Mouse (Mus musculus) neural tube, embryonic 10.5 days (tissue): ENCODE measurements at regions not wholly inside any gene's neighbourhood (a gene's known extent, or its start where the extent isn't known, plus 50 kb on each side); places are given as distances from the start of the nearest gene placed in this dataset.

Experiments
- DNase-seq: peaks from one replicate; pipeline ENCODE4 v3.0.0-alpha.2; 2017; ENCODE audit warnings: low spot score; ENCODE audit errors: extremely low spot score

- DNase-seq: no peak
Measured at GRCm38 (mm10) chr9:101807249-101807648, 54.4 kb upstream of the 9630041A04Rik start.

- DNase-seq: no peak
Measured at GRCm38 (mm10) chr9:101796718-101797117, 64.9 kb upstream of the 9630041A04Rik start.

GRCm38 (mm10) chr9:101796063-101796462, 65.6 kb upstream of the 9630041A04Rik start:
- DNase-seq: no peak

- DNase-seq: no peak
Measured at GRCm38 (mm10) chr9:101795436-101795835, 66.2 kb upstream of the 9630041A04Rik start.

DNA sequence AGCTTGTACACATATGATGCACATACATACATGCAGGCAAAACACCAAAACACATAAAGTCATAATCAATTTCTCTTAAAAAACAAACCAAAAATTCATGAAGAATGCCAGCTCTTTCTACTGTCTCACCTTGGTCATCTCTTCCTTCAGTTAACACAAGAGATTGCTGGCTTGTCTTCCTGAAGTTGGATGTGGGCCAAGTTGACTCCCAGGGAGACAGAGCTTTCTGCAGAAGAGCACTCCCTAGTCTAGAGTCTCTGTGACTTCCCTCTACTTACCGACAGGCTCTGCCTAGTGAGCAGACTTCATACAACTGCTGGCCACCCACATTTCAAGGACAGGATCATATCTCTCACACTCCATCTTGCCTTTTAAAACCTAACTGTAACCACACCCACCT, 70.7 kb upstream of the 9630041A04Rik start:
- no peak for DNase-seq

DNA sequence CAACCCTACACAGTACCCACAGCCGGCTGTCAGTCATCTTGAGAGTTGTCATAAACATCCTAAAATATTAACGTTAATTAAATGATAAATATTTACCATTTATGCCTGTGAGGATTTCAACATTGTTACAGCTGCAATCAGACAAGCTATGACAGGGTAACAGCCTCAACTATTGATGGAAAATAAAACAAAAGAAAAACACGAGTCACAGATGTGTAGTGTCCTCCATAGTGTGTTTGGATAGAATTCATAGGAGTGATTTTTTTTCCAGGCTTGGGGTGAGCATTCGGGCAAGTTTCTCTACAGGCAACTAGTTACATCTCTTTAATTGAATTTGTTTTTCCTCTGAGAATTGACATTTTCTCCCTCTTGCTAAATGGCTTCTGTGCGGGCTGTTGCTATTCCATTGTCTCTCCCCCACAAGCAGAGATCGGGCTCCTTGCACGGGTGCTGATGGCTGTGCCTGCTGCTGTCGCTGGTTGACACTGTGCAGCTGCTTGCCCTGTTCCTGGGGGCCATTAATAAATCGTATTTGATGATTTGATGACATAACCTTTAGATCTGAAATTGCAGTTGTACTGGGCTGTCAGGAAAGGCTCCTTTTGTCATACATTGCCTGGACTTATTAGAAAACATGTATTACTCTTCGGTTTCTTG, 120.6 kb upstream of the 9630041A04Rik start:
- DNase-seq: peak; percentile 21

DNA sequence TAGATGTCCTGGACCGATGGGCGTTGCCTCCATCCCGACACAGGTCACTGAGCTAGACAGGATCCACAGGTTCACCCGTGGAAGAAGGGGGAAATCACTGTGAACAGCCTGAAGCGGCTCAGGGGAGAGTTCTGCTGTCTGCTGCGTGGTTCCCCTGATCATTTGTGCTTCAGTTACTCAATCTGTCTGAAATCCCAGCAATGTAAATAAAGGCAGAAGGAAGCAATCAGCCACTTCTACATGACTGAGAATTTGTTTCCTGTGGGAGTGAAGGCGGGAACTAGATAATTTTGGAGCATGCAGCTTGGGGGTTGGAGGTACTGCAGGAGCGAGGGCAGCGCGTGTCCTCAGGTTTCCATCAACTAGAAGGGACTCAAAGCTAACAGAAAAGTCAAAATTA, 122.3 kb upstream of the 9630041A04Rik start:
- DNase-seq: no peak

GRCm38 (mm10) chr9:101734271-101734670, 127.4 kb upstream of the 9630041A04Rik start:
- DNase-seq: peak; percentile 45

DNA sequence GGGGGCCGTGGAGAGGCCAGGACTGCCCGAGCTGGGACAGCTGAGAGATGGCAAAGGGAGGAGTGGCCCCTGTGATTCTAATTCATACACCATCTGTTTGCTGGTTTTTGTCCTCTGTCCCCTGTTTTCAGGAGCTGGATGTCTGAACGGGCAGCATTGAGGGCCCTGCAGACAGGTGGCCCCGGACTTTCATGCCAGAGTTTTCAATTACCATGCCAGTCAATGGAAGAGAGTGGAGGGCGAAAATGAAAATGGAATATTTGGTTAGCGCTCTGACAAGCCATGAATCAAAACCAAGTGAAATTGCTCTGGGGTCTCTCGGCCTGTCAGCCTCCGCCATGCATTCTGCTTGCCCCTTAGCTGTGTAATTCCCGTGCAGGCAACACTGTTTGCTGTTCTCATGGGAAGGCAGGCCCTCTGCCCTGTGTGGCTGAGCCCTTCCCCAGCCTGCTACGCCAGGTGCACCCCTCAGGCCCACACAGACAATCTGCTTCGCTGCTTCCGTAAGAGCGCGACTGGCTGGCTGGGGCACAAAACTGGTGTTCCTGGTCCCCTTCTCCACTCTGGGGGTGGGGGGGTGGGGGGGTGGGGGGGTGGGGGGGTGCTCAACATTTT, 127.9 kb upstream of the 9630041A04Rik start:
- DNase-seq: peak; percentile 41

- peak; percentile 54 for DNase-seq
Measured at GRCm38 (mm10) chr9:101730136-101730535, 131.5 kb upstream of the 9630041A04Rik start.

DNA sequence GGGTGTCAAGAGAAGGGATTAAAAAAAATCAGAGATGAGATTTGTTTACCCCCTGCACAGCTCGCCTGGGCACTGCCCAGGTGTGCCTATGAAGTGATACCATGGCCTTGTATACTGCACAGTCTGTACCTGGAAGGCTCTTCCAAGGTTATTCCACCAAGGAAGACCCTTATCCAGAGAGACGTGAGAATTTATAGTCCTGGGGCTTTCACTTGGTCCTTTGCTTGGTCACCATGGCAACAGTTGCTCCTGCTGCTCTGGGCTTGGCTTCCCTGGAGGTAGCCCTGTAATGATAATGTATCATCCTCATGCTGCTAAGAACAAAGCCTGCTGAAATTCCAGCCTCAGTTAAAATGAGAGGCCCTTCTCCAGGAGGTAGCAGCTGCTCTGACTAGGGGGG, 143.7 kb upstream of the 9630041A04Rik start:
- peak; percentile 22 for DNase-seq

DNA sequence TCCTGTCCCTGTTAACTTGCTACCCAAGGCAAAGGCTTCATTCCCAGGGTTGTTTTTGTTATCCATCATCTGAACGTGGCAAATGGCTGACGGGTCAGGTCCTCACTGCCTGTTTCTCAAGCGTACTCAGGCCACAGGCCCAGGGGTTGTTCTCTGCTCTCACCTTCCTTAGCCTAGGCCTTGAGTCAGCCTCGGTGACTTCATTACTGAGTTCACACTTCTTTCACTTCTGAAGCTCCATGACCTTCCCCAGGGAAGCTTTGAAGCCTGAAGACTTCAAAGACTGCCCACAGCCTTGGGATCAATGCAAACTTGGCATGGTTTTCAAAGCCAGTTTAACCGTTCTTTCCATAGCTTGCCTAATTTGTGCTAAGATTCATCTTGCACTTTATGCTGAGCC, 145.3 kb upstream of the 9630041A04Rik start:
- no peak for DNase-seq

DNA sequence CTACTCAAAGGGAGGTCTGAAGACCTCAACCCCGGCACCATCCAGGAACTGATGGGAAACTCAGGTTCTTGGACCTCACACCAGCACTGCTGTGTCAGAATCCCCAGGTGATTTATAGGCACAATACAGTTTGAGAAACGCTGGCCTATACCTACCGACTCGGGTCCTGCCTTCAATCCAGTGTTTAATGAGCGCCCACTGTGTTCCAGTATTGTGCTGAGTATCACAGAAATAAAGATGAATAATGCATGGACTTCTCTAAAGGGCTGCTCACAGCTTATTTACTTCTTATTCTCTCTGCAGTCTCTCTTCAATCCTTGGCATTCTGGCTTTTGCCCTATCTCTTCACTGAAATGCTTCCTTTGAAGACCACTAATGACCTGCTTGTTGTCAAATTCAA, 146.8 kb upstream of the 9630041A04Rik start:
- DNase-seq: no peak

DNA sequence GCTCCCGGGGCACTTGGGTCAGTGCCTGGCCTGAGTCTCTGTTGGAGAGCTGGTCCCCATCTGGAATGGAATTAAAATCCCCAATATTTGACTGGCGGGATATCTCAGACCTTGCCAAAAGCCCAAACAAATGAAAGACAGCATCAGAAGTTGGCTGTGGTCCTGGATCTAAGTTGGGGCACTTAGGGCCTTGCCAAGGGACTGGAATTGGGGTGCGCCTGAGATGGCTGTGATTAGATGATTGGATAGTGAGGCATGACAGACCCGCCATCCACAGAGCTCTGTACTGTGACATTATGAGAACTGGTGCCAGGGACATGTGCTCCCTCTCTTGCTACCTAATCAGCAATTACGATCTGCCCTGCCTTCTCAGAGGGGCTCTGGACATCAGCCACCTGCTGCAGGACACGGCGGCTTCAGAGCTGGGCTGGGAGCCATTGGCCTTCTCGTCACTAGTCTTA, 151.0 kb upstream of the 9630041A04Rik start:
- DNase-seq: no peak

DNA sequence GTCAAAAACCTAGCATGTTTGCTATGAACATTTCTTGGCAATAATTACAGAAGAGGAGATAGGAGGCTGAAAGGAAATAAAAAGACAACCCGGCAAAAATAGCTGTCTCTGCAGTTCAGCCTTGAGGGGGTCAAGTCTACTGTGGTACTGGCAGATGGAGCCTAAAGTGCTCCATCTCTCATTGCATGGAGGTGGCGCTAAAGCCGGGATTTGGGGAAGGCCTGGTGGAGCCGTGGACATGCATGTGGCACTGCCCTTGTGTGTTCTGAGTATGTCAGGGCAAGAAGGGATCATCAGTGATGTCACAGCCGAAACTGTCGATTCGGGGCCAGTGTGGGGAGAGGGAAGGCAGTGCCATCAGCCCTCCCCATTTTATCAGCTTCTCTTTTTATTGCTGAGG, 161.3 kb upstream of the 9630041A04Rik start:
- DNase-seq: no peak

DNA sequence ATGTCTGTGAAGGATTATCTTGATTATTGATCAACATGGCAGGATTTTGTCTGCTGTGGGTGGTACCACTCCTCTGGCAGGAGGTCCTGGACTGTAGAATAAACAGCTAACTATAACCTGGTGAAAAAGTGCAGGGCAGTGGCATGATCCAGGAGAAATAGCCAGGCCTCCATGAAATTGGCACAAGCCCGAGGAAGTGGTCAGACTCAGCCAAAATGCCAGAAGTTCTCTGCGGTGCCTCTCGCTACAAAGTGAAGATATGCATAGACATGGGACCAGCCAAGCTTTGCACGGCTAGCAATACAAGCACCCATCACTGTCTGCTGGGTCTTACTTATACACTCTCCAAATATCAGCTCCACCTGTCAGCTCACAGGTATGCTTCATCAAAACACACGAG, 167.6 kb upstream of the 9630041A04Rik start:
- DNase-seq: no peak

DNA sequence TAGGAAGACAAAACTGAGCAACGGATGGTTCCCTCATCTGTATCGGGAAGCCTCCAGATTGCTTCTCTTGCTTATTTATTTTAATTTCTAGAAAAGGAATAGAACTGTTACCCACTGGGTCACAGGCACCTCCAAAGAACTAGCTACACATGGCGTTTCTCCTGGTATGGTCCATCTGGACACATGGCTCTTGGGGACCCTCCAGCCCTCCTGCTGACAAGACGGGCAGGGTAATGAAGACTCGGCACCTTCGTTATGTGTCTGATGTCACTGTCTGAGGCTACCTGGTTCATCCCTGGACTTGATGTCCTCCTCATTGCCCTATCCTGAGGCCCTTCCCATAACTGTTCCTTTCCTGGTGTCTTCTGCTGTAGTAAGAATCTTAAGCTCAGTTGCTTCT, 170.3 kb upstream of the 9630041A04Rik start:
- no peak for DNase-seq

DNA sequence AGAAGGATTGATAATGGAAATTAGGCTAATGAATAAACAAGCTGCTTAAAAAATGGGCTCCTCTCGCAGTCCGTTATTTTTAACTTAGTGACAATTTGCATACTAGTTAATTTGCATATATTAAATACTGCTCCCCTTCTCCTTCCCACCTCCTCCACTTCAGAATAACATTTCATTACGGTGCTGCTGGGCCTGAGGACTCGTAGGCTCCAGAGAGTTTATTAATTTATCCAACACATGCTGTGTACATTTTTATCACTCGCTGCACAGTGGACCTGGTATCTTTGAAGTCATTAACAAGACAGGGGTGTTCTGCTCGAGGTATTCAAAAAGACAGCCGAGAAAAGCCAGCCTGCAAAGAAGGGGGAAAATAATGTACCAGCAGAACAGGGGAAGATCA, 170.7 kb upstream of the 9630041A04Rik start:
- no peak for DNase-seq

- DNase-seq: no peak
Measured at GRCm38 (mm10) chr9:101690402-101690861, 171.2 kb upstream of the 9630041A04Rik start.

- peak; percentile 97 for DNase-seq
Measured at GRCm38 (mm10) chr9:101689532-101690401, 171.9 kb upstream of the 9630041A04Rik start.

DNA sequence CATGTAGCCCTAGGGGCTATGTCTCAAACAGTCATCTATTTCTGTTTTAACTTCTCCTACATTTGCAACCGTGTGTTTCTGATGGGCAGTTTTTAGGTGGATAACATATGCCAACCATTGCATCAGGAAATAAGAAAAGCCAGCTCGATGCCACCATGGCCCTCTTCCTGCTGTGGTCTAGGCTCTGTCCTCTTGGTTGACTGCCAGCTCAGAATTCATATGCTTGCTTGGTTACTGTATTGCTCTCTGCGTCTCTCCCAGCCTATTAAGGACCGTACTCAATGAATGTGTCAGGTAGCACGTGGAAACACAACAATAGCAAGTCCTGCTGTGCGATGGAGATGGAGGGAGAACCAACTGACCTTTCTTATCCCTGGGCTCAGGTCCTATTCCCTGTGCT, 174.4 kb upstream of the 9630041A04Rik start:
- no peak for DNase-seq

DNA sequence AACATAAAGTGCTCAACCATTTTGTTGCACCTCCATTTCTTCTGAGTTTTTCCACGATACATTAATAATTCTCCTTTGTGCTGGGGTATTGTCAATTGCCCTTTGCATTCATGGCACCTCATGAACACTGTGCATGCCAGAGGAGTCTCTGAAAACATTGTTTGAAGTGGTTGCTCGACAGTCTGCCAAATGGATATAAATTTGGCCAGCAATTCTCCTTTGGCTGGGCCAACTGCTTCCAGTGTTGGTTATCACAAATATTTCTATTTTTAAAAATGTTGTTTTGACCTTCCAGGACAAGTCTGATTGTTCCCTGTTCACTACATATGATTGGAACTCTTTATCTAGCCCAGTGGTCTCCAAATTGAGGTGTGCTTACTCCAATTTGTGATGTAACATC, 184.1 kb upstream of the 9630041A04Rik start:
- DNase-seq: no peak
